Mouse (Mus musculus): Measurements from ENCODE around the gene Creb3. TPM values are rescaled to one million over a fixed set of nuclear protein-coding genes. Genes with fewer than 3 reads are reported as not detected.

Creb3 gene
- polyA plus RNA-seq (2014; fragmentation: Nextera tagmentation; extraction: Ambion mirVana), result 86.2 and 92.8 TPM in 2 replicates

- under 1% methylated on average over 62 of the region's 62 CpGs for WGBS
- H3K4me2 ChIP-seq (ENCODE audit: low read depth, low read length), result peak within 1 kb of the TSS; percentile 95
- peaks cover 32% of the 10 kb centered on the region for H3K4me1 ChIP-seq (ENCODE audit: control insufficient read depth, insufficient read depth, low read length)
- H3K36me3 ChIP-seq (ENCODE audit: control insufficient read depth, insufficient read depth, low read length), result peaks cover 22% of the 10 kb centered on the region
- no peaks in the 10 kb centered on the region for H3K27me3 ChIP-seq (ENCODE audit: control insufficient read depth, insufficient read depth, low read length)
- H3K9me3 ChIP-seq (ENCODE audit: control insufficient read depth, low read length), result no peaks in the 10 kb centered on the region
- ATAC-seq (ENCODE audit: low read depth), result peak; percentile 97
- peak within 1 kb of the TSS; percentile 71 for H3K9ac ChIP-seq (replicated peaks; ENCODE audit: low read depth, low read length)
- peak within 1 kb of the TSS; percentile 63 for H3K4me3 ChIP-seq (ENCODE audit: low read depth, low read length)
- H3K27ac ChIP-seq (ENCODE audit: low read depth, low read length), result peak within 1 kb of the TSS; percentile 95
These were observed at the start of gene Creb3, which contains the start of gene Tln1 for GRCm38 (mm10) chr4:43561997-43562768. Gene Creb3, plus strand, starts transcription at chr4:43562332. Gene Tln1, minus strand, starts transcription at chr4:43562691.

GRCm38 (mm10) chr4:43512653-43513052 is 49.5 kb upstream of the Creb3 start:
- 71% methylated on average over 7 of the region's 7 CpGs for WGBS
- ATAC-seq (ENCODE audit: low read depth), result no peak
- H3K27me3 ChIP-seq (ENCODE audit: control insufficient read depth, insufficient read depth, low read length), result no peaks in the 10 kb centered on the region
- no peak overlapping the region for H3K4me3 ChIP-seq (ENCODE audit: low read depth, low read length)
- H3K4me1 ChIP-seq (ENCODE audit: control insufficient read depth, insufficient read depth, low read length), result peaks cover 6% of the 10 kb centered on the region; the same call in 1 of the 2 replicates
- H3K9me3 ChIP-seq (ENCODE audit: control insufficient read depth, low read length), result no peaks in the 10 kb centered on the region
- H3K27ac ChIP-seq (ENCODE audit: low read depth, low read length), result no peak overlapping the region
- H3K4me2 ChIP-seq (ENCODE audit: low read depth, low read length), result no peak overlapping the region
- H3K36me3 ChIP-seq (ENCODE audit: control insufficient read depth, insufficient read depth, low read length), result no peaks in the 10 kb centered on the region
- H3K9ac ChIP-seq (replicated peaks; ENCODE audit: low read depth, low read length), result no peak overlapping the region

- 94% methylated on average over 4 of the region's 4 CpGs for WGBS
- no peak overlapping the region for H3K9ac ChIP-seq (replicated peaks; ENCODE audit: low read depth, low read length)
- no peak overlapping the region for H3K4me3 ChIP-seq (ENCODE audit: low read depth, low read length)
- no peaks in the 10 kb centered on the region for H3K9me3 ChIP-seq (ENCODE audit: control insufficient read depth, low read length)
- no peak overlapping the region for H3K4me2 ChIP-seq (ENCODE audit: low read depth, low read length)
- ATAC-seq (ENCODE audit: low read depth), result no peak
- H3K27ac ChIP-seq (ENCODE audit: low read depth, low read length), result no peak overlapping the region
- H3K27me3 ChIP-seq (ENCODE audit: control insufficient read depth, insufficient read depth, low read length), result no peaks in the 10 kb centered on the region
- H3K36me3 ChIP-seq (ENCODE audit: control insufficient read depth, insufficient read depth, low read length), result no peaks in the 10 kb centered on the region
- peaks cover 6% of the 10 kb centered on the region; the same call in 1 of the 2 replicates for H3K4me1 ChIP-seq (ENCODE audit: control insufficient read depth, insufficient read depth, low read length)
These were observed 48.8 kb upstream of the Creb3 start for GRCm38 (mm10) chr4:43513300-43513699.

GRCm38 (mm10) chr4:43513791-43514190 is 48.3 kb upstream of the Creb3 start:
- no peaks in the 10 kb centered on the region for H3K9me3 ChIP-seq (ENCODE audit: control insufficient read depth, low read length)
- 84% methylated on average over 4 of the region's 4 CpGs for WGBS
- peaks cover 1% of the 10 kb centered on the region; the same call in 1 of the 2 replicates for H3K4me1 ChIP-seq (ENCODE audit: control insufficient read depth, insufficient read depth, low read length)
- H3K4me2 ChIP-seq (ENCODE audit: low read depth, low read length), result no peak overlapping the region
- H3K27me3 ChIP-seq (ENCODE audit: control insufficient read depth, insufficient read depth, low read length), result no peaks in the 10 kb centered on the region
- no peak for ATAC-seq (ENCODE audit: low read depth)
- no peak overlapping the region for H3K4me3 ChIP-seq (ENCODE audit: low read depth, low read length)
- no peak overlapping the region for H3K27ac ChIP-seq (ENCODE audit: low read depth, low read length)
- H3K36me3 ChIP-seq (ENCODE audit: control insufficient read depth, insufficient read depth, low read length), result no peaks in the 10 kb centered on the region
- no peak overlapping the region for H3K9ac ChIP-seq (replicated peaks; ENCODE audit: low read depth, low read length)

- ATAC-seq (ENCODE audit: low read depth), result no peak
- WGBS, result 73% methylated on average over 11 of the region's 11 CpGs
- Histone ChIP-seq H3K9me3 (ENCODE audit: control insufficient read depth, low read length) (no peaks in the 10 kb centered on the region), H3K27me3 (ENCODE audit: control insufficient read depth, insufficient read depth, low read length) (no peaks in the 10 kb centered on the region), H3K36me3 (ENCODE audit: control insufficient read depth, insufficient read depth, low read length) (no peaks in the 10 kb centered on the region), H3K9ac (replicated peaks; ENCODE audit: low read depth, low read length) (no peak overlapping the region), H3K4me1 (ENCODE audit: control insufficient read depth, insufficient read depth, low read length) (no peaks in the 10 kb centered on the region), H3K4me2 (ENCODE audit: low read depth, low read length) (no peak overlapping the region), H3K27ac (ENCODE audit: low read depth, low read length) (no peak overlapping the region), H3K4me3 (ENCODE audit: low read depth, low read length) (no peak overlapping the region)
These were observed 46.1 kb upstream of the Creb3 start for GRCm38 (mm10) chr4:43515764-43516708.

- Histone ChIP-seq H3K27me3 (ENCODE audit: control insufficient read depth, insufficient read depth, low read length) (peaks cover 11% of the 10 kb centered on the region), H3K9me3 (ENCODE audit: control insufficient read depth, low read length) (no peaks in the 10 kb centered on the region), H3K9ac (replicated peaks; ENCODE audit: low read depth, low read length) (no peak overlapping the region), H3K4me3 (ENCODE audit: low read depth, low read length) (no peak overlapping the region), H3K36me3 (ENCODE audit: control insufficient read depth, insufficient read depth, low read length) (no peaks in the 10 kb centered on the region), H3K4me1 (ENCODE audit: control insufficient read depth, insufficient read depth, low read length) (peaks cover 8% of the 10 kb centered on the region; the same call in 1 of the 2 replicates), H3K4me2 (ENCODE audit: low read depth, low read length) (peak overlapping the region; percentile 19), H3K27ac (ENCODE audit: low read depth, low read length) (no peak overlapping the region)
- WGBS, result 16% methylated on average over 10 of the region's 10 CpGs
- ATAC-seq (ENCODE audit: low read depth), result no peak
These were observed 42.6 kb upstream of the Creb3 start for GRCm38 (mm10) chr4:43519551-43519950.

GRCm38 (mm10) chr4:43519956-43520355 is 42.2 kb upstream of the Creb3 start:
- Histone ChIP-seq H3K4me2 (ENCODE audit: low read depth, low read length) (peak overlapping the region; percentile 19), H3K27me3 (ENCODE audit: control insufficient read depth, insufficient read depth, low read length) (peaks cover 11% of the 10 kb centered on the region)

GRCm38 (mm10) chr4:43527880-43528279 is 34.3 kb upstream of the Creb3 start:
- Histone ChIP-seq H3K36me3 (ENCODE audit: control insufficient read depth, insufficient read depth, low read length) (peaks cover 18% of the 10 kb centered on the region), H3K4me1 (ENCODE audit: control insufficient read depth, insufficient read depth, low read length) (peaks cover 8% of the 10 kb centered on the region; the same call in 1 of the 2 replicates), H3K27me3 (ENCODE audit: control insufficient read depth, insufficient read depth, low read length) (peaks cover 9% of the 10 kb centered on the region), H3K9ac (replicated peaks; ENCODE audit: low read depth, low read length) (no peak overlapping the region), H3K4me3 (ENCODE audit: low read depth, low read length) (no peak overlapping the region), H3K9me3 (ENCODE audit: control insufficient read depth, low read length) (no peaks in the 10 kb centered on the region), H3K4me2 (ENCODE audit: low read depth, low read length) (no peak overlapping the region), H3K27ac (ENCODE audit: low read depth, low read length) (no peak overlapping the region)
- no peak for ATAC-seq (ENCODE audit: low read depth)
- WGBS, result 63% methylated on average over 5 of the region's 5 CpGs

More at GRCm38 (mm10) chr4:43519956-43520355, 42.2 kb upstream of the Creb3 start:
- Histone ChIP-seq H3K27ac (ENCODE audit: low read depth, low read length) (no peak overlapping the region), H3K9ac (replicated peaks; ENCODE audit: low read depth, low read length) (no peak overlapping the region), H3K4me3 (ENCODE audit: low read depth, low read length) (no peak overlapping the region), H3K36me3 (ENCODE audit: control insufficient read depth, insufficient read depth, low read length) (no peaks in the 10 kb centered on the region), H3K9me3 (ENCODE audit: control insufficient read depth, low read length) (no peaks in the 10 kb centered on the region), H3K4me1 (ENCODE audit: control insufficient read depth, insufficient read depth, low read length) (peaks cover 8% of the 10 kb centered on the region; the same call in 1 of the 2 replicates)
- WGBS, result 11% methylated on average over 6 of the region's 6 CpGs
- peak; percentile 78 for ATAC-seq (ENCODE audit: low read depth)

Measured in neural tube, embryonic 14.5 days (tissue).